Mouse (Mus musculus): ENCODE results near the gene Tm9sf1.

Tm9sf1 gene

DNA sequence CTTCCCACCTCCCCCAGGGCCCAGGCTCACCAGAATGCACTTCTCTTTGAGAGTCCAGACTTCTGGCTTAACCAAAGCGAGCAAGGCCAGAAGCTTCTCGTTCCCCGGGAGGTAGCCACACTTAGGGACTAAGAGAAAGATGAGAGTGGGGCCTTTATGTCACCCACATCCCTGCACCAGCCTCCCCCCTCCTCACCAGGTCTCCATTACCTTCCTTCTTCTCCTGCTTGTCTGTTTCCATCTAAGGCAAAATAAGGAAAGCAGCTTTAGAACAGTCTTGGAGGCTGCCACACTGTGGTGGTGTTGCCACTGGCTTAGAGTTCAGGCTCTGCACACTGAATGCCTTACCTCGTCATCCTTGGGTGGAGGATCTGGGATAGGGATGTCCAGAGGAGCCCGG lies 54.3 kb downstream of the Tm9sf1 start:
- DNase-seq, result no peak

DNA sequence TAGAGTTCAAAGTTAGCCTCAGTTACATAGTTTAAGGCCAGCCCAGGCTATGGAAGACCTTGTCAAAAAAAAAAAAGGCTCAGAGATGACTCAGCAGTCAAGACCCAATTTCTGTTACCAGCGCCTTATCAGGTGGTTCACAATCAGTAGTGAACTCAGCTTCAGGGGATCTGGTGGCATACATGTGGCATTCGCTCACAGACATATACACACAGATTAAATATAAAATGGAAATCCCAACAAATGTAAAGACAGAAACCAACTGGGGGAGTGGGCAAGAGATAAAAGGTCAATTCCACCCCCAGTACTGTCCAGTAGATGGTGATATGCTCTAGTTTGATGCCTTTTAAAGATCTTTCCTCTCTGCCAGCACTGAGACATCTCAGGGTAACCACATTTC lies 57.5 kb downstream of the Tm9sf1 start:
- DNase-seq, result no peak

All from kidney, adult 11 months (tissue).